Mouse (Mus musculus) heart, postnatal 10 days (tissue): ENCODE measurements around the gene Abhd17c. TPM values are rescaled to one million over a fixed set of nuclear protein-coding genes. Genes with fewer than 3 reads are reported as not detected.
A peak's percentile ranks its signal among the peaks of the same experiment; 100 is the strongest.
"Not testable (repeated sequence)": the region's sequence is repeated elsewhere in the genome, so short reads cannot be mapped to it uniquely, and the experiment has no call there.

Experiments used
- DNase-seq, 2 experiments: peaks; one replicate each; pipeline ENCODE4 v3.0.0; 2021
- intact Hi-C: fragments of 180-260 bp; cut with DNase I; formaldehyde crosslinking; loops from one replicate; pipeline ENCODE4 v1.15.1; 2025
- total RNA-seq, 2 experiments: library from RNA; stranded (reverse); gene quantifications; 2 replicates each; pipeline ENCODE4 v1.2.3; 2021

The Abhd17c gene
- total RNA-seq, result 10 to 100 TPM; 39.3 to 46.7 TPM

DNA sequence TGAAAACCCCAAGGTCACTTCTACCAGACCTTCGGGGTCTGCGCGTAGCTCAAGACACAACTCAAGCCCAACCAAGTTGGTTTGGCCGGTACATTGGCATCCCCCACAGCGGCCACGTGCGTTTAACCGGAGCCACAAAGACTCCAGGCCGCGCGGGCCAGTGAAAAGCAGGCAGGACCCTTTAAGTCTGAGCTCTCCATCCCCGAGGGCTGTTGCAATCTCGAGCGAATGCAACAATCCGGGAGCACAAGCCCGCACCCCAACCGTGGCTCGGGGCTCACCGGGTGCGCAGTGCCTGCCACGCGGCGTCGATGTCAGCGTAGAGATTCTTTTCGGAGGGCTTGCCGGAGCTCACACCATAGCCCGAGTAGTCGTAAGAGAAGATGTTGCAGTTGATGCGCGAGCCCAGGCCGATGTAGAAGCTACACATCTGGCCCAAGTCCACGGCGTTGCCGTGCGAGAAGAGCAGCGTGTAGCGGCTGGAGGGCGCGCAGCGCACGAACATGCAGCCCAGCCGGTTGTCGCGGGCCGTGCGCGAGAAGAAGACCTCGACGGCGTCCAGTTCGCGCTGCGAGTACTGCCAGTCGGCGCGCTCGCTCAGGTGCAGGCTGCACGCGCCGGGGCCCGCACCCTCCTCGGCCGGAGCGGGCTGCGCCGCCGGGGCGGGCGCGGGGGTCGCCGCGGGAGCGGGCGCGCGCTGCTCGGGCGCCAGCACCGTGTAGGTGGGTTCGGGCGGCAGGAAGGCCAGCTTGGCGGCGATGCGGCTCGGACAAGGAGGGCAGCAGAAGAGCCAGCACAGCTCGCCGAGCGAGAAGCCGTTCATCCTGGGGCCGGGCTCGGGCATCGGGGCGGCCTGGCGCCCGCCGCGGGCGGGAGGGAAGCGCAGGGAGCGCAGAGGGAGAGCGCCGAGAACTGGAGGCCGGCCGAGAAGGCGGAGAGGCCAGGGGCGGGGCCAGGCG is at the start of gene Abhd17c:
TSS of gene Abhd17c (minus strand) at position 893 of the 959 bp plus-strand sequence.
- intact Hi-C loops, result loop anchor here (2.0 to 10.0 kb wide), 2 partner anchors 62 to 256 kb away; no protein-coding TSS in a partner anchor
- DNase-seq, result peak; percentile 74 to 75

DNA sequence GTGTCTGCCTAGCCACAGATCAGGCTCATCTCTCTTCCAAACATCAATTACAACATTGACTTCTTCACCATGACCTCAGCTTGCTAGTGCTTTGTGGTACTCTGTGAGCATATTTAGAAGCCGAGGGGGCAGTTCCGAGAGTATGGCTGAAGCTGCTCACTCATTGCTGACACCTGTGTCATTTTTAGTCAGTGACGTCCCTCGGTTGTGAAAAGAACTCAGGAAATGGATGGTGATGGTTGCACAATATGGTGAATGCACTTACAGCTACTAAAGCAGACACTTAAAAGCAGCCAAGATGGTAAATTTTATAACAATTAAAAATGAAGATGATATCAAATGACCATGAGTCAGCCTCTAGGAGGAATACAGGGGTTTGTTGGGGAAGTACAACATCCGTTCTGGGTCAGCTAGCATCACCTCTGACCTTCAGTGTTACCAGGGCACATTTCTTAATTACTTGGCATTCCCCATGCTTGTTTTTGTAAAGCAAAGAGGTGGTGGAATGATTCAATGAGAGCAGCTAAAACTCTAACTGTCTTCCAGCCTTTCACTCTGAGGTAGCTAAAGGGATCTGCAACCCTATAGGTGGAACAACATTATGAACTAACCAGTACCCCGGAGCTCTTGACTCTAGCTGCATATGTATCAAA is 45.6 kb upstream of the Abhd17c start:
- intact Hi-C loops, result no loop called here
- DNase-seq, result no peak

DNA sequence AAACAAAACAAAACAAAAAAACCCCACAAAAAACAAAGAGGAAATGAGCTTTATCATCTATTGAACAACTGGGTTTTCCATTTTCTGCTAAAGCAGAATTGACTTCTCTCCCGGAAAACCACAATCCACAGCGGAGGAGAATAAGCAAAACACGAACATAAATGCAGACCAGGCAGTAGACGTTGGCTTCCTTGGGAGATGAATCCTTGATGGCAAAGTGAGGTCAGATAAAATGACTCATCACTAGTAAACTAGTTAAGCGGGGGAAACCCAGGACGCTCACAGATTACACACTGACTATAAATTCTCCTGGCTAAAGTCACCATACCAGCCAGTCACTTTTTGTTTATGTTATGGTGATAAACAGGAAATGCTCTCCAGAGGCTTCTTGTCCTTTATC is 44.5 kb upstream of the Abhd17c start:
- intact Hi-C loops, result no loop called here
- no peak for DNase-seq

DNA sequence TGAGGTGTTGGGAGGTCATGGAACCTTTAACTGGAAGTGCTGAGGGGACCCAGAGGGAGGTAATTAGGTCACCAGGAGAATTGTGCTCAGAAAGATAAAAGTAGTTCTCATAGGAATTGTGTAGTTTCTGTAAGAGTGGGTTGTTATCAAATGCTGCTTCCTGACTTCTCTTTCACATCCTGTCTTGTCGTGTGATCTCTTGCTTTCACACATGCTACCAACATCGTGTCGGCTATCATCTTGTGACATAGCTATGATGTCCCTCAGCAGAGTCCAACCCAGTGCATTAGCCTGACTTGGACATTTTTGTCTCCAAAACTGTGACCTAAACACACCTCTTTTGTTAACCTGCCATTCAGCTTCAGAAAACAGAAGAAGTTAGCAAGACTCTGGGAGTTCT is 40.6 kb upstream of the Abhd17c start:
- DNase-seq, result no peak
- intact Hi-C loops, result no loop called here

DNA sequence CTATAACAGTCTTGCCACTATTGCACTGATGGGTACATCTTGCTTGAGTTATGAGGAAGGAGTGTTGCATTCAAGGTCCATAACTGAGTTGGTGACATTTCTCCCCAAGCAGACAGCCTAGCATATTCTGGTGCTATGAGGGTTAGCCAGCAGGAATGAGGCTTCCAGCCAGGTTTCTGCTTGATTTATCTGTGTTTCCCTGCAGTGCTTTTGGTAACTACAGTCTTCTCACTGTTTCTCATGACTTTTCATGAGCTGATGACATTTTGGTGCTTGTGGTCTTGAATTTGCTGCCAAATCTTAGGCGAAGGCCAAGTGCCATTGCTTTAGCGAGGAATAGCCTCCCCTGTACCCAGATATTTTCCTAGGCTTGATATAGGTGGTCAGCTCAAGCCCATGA is 39.8 kb upstream of the Abhd17c start:
- intact Hi-C loops, result no loop called here
- peak in 1 of 2 experiments; percentile 4 for DNase-seq

DNA sequence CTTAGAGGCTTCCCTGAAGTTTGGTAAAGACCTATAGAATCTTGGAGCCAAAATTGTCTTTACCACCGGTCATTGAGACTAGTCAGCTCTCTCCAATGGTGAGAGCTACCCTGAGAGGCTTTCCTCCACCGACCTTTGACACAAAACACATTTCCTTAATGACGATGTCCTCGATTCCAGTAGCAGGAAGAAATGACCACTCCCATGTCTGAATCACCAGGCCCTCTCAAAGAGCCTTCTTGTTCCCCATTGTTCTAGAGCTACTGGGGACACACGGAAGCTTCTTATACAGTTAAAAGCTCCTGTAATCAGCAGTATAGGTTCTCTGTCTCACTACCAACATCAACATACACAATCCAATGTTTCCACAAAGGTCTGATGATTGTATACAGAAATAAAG is 36.5 kb upstream of the Abhd17c start:
- DNase-seq, result no peak
- intact Hi-C loops, result no loop called here

DNA sequence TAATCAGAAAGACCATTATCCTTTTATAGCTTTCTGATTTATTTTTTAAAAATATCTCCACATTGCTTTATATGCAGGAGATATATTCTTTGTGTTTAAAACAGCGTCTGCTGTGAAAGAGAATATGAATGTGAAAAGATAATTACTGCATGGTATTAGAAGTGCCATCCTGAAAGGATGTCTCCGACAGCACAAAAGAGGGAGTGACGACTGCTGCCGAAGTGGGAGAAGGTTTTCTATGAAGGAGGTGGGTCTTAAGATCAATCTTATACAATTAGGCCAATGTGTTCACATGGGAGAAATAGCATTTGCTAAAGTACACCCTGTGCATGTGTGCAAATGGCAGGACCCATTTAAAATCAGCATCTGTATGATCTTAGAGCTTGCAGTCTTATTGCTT is 33.5 kb upstream of the Abhd17c start:
- intact Hi-C loops, result no loop called here
- no peak for DNase-seq

DNA sequence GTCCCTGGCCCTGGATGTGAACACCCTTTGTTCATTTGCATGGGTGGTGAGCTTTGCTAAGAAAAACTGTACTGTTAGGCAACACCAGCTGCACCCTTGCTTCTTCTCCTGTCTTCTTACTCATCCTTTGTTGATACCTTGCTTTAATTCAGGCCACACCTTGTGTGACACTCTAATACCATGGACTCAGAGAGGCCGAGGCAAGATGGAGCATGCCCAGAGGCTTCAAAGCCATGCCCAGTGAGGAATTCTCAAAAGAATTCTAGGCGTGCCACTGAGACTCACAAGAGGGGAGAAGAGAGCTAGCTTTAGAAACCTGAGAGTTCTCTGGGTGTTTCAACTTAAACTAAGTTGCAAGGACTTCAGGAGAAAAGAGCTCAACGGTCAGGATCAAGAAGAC is 33.0 kb upstream of the Abhd17c start:
- no peak for DNase-seq
- intact Hi-C loops, result no loop called here

DNA sequence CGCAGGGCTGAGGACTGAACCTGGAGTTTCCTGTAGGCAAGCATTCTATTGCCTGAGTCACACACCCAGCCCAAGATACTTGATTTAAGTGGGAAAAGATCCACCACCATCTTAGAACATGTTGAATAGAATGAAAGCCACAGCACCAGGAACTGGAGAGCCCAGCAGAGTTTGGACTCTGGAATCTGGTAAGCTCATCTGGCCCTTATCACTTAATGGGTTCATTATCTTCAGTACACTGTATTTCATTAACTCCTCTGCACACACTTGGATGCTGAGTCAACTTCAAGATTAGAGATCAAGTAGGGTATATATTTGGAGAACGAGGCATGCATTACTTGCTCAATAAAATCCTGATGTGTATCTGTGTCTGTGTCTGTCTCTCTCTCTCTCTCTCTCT is 27.1 kb upstream of the Abhd17c start:
- intact Hi-C loops, result not testable (repeated sequence)

DNA sequence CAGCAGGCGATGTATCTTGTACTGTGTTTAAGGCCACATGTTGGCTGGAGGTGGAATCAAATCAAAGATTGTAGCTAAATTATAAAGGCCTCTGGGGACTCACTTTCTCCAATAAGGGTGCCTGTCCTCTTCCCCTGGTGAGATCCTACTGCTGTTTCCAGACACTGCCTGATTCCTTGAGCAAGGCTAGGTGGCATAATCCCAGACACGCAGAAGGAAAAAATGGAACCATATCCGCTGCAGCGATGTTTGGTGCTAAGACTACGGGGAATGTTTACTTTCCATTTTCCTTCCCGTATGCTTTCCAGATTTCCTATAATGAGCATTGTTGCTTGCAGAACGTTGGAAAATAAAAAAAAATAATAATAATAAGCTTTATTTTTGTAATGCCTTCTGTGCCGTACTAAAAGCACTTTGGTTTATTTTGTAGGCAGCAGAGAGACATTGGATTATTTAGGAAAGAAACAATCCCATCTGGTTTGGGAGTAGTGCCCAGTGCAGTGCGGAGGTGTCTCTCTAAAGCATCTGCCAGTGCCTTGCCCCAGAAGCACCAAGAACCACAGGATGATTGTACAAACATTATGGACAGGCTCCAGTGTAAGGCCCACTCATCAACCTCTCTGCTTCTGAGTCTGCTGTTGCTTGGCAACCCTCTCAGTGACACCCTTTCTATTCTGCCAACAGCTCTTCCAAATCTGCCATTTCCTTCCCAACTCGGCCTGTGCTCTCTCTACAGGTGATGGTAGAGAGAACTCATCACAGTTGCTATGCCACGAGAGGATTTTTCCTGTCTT is 23.2 kb upstream of the Abhd17c start:
- no peak for DNase-seq
- intact Hi-C loops, result no loop called here

More for the DNA sequence above, 27.1 kb upstream of the Abhd17c start:
- not testable (repeated sequence) for DNase-seq

DNA sequence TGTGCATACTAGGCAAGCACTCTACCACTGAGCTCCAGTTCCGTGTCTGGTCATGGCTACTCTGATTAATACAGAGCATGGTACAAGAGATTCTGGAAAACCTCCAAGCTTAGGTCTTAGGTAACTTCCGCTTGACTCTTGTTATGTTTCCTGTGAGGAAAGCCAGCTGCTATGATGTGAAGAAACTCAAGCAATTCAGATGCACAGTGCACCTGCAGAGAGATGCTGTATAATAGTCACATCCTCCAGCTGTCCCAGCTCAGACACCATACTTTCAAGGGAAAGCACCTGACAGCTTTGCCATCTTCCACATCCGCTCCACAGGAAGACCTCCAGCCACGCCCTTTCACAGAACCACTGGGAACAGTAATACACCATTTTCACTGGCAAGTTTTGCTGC is 21.7 kb upstream of the Abhd17c start:
- intact Hi-C loops, result no loop called here
- DNase-seq, result no peak

DNA sequence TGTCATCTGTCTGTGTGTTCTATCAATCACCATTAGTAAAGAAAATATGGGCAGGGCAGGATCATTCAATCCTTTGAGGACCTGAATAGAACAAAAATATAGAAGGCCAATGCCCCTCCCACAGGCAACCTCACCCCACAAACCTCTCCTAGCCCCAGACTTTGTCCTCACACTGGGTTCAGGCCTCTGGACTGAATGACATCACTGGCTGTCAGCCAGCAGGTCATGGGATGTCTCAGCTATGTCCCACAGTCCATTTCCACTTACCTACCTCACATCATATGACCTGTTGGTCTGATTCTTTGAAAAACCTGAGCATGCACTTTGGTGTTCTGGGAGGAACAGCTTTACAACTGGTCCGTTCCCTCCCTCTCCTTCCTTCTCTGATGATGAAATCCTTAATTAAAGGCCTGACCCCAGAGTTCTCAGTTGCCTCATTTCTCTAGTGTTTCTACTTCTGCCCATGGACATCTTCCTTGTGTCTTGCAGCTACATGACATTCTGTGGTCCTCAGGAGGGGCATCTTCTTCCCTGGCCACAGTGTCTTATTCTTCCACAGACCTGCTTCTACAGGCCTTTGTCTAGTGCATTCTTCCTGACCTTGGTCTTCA is 19.6 kb upstream of the Abhd17c start:
- DNase-seq, result no peak
- intact Hi-C loops, result no loop called here

DNA sequence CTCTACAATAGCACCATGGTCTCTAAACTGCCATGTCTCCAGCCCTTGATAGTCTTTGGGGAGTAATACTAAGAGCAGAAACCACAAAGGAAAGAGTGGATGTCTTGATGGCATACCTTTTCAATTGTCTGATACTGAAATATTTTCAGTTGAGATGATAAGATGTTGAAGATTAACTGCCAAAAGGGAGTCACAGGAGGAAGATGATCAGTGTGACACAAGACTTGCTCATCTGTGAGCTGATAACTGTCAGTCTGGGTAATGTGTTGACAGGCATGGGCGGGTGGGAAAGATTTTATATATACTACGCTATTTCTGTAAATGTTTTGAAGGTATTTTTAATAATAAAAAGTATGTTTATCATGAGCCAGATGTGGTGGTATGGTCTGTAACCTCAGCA is 16.7 kb upstream of the Abhd17c start:
- intact Hi-C loops, result no loop called here
- DNase-seq, result no peak

DNA sequence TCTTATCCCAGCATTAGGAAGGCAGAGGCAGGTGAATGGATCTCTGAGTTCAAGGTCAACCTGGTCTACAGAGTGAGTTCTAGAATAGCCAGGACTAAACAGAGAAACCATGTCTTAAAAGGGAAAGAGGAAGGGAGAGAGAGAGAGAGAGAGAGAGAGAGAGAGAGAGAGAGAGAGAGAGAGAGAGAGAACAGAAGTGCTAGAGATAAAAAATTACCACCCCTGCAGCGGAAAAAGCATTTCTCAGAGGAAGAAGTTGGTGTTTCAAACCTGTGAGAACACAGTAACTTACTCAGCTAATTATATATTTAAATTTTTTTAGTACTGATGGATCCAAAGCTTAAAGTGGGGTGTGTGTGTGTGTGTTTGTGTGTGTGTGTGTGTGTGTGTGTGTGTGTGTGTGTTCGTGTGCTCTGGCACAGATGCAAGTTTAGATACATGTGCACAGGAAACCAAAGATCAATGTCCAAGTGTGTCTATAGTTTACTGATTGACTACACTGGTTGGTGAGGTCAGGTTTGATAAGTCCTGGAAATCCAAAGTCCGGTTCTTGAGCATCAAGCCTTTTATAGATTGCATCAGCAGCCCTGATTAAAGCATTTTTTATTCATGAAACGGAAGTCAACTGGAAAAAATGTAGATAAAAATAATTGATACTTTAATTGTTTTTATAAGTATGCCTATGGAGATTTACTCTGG is 15.2 kb upstream of the Abhd17c start:
- no peak for DNase-seq
- intact Hi-C loops, result no loop called here

DNA sequence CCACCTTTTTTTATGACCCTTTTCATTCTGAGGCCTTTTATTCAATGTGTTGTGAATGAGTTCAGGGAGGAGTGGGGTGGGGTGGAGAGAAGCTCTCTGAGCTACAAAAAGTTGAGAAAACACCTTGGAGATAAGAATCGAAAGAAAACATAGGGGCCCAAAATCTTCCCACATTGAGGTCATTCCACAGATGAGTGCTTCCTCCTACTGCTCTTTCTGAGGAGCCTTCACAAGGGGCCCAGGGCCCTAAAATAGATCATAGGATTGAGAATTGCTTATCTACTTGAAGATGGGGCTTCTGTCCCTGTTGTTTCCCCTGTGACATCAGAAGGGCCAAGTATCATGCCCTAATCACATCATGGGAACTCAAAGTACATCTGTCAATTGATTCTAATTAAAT is 14.3 kb upstream of the Abhd17c start:
- no peak for DNase-seq
- intact Hi-C loops, result no loop called here

DNA sequence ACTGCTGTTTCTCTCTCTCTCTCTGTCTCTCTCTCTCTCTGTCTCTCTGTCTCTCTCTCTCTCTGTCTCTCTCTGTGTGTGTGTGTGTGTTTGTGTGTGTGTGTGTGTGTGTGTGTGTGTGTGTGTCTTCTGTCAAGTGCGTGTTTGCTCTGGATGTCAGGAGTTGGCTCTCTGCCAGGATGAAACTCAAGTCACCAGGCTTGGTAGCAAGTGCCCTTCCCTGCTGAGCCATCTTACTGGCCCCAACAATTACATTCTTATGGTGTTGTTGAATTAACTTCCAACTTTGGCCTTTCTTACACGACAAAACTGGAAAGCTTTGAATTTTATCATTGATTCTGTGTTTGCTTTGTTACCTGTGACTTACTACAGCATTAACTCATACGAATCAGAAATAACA is 13.6 kb upstream of the Abhd17c start:
- DNase-seq, result no peak
- intact Hi-C loops, result no loop called here

DNA sequence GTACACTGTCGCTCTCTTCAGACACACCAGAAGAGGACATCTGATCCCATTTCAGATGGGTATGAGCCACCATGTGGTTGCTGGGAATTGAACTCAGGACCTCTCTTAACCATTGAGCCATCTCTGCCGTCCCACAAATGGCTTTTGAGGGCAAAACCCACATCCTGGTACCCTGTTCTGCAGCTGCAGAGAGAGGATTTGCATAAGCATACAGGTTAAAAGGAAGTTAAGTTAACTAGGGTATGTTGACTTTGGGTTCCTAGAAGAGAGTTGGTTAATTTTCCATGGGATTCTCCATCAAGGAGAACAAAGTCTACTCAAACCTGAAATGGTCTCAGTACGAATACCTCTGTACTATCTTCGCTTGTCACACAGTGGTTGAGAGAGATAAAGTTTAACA is 13.2 kb upstream of the Abhd17c start:
- intact Hi-C loops, result no loop called here
- DNase-seq, result no peak

DNA sequence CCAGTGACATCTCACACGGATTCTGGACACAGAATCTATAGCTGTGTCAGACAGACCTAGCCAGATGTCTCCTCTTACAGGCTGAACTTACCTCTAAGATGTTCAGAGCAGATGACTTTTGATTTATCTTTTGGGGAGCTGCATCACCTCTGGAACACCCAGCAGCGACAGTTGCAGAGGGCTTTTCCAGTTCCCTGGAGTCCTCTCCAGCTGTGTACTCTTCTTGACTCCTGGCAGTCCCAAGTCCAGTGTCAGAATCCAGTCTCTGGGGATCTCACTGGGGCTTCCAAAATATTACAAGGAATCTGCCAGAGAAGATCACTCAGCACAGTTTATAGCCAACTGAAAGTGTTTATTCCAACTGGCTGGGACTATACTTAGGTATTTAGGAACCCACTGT is 12.7 kb upstream of the Abhd17c start:
- intact Hi-C loops, result no loop called here
- no peak for DNase-seq

DNA sequence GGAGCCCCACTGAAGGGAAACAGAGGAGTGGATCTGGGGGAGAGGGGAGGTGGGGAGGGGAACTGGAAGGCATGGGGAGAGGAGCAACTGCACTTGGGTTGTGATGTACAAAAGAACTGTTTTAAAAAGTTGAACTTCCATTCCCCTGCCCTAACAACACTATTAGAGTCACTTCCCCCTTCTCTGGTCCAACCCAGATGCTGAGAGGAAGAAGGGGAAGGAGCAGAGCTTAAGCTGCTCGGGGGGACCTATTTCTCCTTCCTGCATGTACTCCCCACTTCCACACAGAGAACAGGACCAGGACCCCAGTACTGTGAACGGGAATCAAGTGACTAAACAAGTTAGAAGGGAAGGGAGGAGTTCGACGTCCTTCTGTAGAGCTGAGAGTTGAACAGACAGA is 11.9 kb upstream of the Abhd17c start:
- intact Hi-C loops, result no loop called here
- no peak for DNase-seq

DNA sequence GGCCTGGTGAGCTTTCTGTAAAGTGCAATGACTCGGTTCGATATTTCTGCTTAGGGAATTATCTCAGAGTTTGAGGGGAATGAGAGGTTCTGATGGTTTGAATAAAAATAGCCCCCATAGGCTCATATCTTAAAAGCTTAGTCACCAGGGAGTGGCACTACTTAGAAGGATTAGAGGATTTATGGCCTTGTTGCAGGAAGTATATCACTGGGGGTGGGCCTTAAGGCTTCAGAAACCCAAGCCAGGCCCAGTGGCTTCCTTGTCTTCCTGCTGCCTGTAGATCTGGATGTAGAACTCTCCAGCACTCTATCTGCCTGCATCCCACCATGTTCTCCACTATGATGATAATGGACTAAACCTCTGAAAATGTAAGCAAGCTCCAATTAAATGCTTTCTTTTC is 7.7 kb upstream of the Abhd17c start:
- intact Hi-C loops, result loop anchor here (10.0 kb wide), 1 partner anchor 265 kb away; no protein-coding TSS in a partner anchor
- no peak for DNase-seq
